Mouse (Mus musculus): ENCODE measurements around the gene Ccdc62. TPM values are rescaled to one million over a fixed set of nuclear protein-coding genes. Genes with fewer than 3 reads are reported as not detected.

Ccdc62 gene
- polyA plus RNA-seq, 1 experiment from 2014 or later, result 4.1 TPM

DNA sequence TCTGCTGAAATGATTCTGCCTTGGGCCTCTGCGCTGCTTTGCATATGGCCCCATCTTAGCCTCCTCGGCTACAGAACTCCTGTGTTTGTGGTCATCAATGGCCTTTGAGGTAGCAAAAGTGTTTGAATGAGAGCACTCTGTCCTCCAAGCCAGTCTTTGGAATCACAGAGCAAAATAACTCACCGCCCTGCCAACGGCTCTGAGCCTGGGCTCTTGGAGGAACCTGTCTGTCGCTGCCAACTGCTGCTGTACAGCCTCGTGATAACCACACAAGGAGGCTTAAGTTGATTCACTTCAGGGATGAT, 50.7 kb downstream of the Ccdc62 start:
- no peak for ATAC-seq (ENCODE audit: low read depth)
- H3K4me2 ChIP-seq, result no peak overlapping the region
- no peaks in the 10 kb centered on the region for H3K36me3 ChIP-seq
- 73% methylated on average over 6 of the region's 6 CpGs for WGBS (ENCODE audit: insufficient replicate concordance)
- peaks cover 59% of the 10 kb centered on the region for H3K4me1 ChIP-seq (replicated peaks)
- no peaks in the 10 kb centered on the region for H3K9me3 ChIP-seq (replicated peaks)
- no peak overlapping the region for H3K27ac ChIP-seq
- H3K9ac ChIP-seq, result no peak overlapping the region
- no peak overlapping the region for H3K4me3 ChIP-seq (replicated peaks)
- DNase-seq, result no peak
- H3K27me3 ChIP-seq, result peaks cover 5% of the 10 kb centered on the region; the same call in 1 of the 2 replicates

DNA sequence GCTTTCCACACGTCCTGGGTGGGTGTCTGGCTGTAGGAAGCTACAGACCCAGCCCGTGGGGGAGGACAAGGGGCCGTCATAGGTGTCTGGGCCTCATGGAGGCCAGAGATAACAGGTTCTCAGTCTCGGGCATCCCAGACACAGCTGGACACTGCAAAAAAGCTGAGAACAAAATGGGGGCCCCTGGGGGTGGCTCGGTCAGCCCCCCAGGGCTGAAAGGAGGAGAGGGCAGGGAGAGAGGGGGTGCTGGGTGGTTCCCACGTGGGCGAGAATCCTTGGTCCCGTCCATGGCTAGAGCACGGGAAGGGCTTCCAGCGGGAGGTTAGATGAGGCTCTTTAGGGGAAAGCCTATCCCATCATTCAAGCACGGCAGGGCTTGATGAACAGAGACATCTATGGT, 52.4 kb downstream of the Ccdc62 start:
- Histone ChIP-seq H3K9me3 (replicated peaks) (no peaks in the 10 kb centered on the region), H3K27ac (no peak overlapping the region), H3K4me1 (replicated peaks) (peaks cover 62% of the 10 kb centered on the region), H3K27me3 (no peaks in the 10 kb centered on the region), H3K4me2 (no peak overlapping the region), H3K36me3 (no peaks in the 10 kb centered on the region), H3K4me3 (replicated peaks) (no peak overlapping the region), H3K9ac (no peak overlapping the region)
- no peak for ATAC-seq (ENCODE audit: low read depth)
- DNase-seq, result no peak
- WGBS (ENCODE audit: insufficient replicate concordance), result 54% methylated on average over 11 of the region's 11 CpGs

DNA sequence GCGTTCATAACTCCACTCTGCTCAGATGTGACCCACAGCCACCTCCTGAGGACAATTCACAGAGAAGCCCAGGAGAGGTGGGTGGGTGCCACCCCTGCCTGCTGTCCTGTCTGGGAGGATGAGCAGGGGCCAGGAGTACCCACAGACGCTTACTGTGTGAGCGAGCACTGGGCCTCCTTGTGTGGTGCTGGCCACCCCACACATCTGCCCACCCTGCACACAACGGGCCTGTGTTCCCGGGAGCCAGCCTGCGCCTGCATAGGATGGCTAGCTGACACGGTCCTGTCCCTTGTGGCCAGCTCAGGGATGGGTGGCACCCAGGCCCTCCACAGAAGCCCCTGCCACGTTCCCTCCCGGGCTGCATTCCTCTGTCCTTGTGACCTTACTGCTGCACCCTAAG, 55.0 kb downstream of the Ccdc62 start:
- H3K4me3 ChIP-seq (replicated peaks), result no peak overlapping the region
- H3K9ac ChIP-seq, result no peak overlapping the region
- no peak overlapping the region for H3K4me2 ChIP-seq
- H3K4me1 ChIP-seq (replicated peaks), result peaks cover 50% of the 10 kb centered on the region
- H3K27ac ChIP-seq, result no peak overlapping the region
- H3K27me3 ChIP-seq, result no peaks in the 10 kb centered on the region
- no peaks in the 10 kb centered on the region for H3K9me3 ChIP-seq (replicated peaks)
- H3K36me3 ChIP-seq, result peaks cover 12% of the 10 kb centered on the region; the same call in 1 of the 2 replicates
- DNase-seq (no peak), ATAC-seq (ENCODE audit: low read depth) (no peak)
- WGBS (ENCODE audit: insufficient replicate concordance), result 72% methylated on average over 9 of the region's 9 CpGs

DNA sequence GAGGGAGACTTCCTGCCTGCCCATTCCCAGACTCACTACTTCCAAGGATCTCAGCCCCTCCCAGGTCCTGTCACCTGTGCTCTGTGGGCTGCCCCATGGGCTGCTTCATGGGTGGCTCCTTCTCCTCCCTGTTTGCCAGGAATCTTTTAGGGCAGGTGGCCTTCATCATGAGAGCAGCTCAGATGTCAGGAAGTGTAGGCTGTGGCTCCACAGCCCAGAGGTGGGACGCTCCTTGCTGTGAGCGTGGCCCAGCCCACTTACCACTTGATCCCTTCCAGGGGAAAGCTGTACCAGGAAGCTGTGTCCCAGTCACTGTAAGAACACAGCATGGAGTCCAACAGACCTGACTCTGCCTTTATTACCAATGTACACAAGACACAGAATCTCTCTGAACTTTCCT, 56.4 kb downstream of the Ccdc62 start:
- H3K9ac ChIP-seq, result no peak overlapping the region
- 71% methylated on average over 2 of the region's 2 CpGs for WGBS (ENCODE audit: insufficient replicate concordance)
- no peak for DNase-seq
- H3K36me3 ChIP-seq, result peaks cover 16% of the 10 kb centered on the region; the same call in 1 of the 2 replicates
- H3K4me1 ChIP-seq (replicated peaks), result peaks cover 37% of the 10 kb centered on the region
- no peak overlapping the region for H3K4me3 ChIP-seq (replicated peaks)
- H3K27ac ChIP-seq, result no peak overlapping the region
- no peaks in the 10 kb centered on the region for H3K27me3 ChIP-seq
- no peak for ATAC-seq (ENCODE audit: low read depth)
- H3K9me3 ChIP-seq (replicated peaks), result no peaks in the 10 kb centered on the region
- H3K4me2 ChIP-seq, result no peak overlapping the region

- ATAC-seq (ENCODE audit: low read depth) (no peak), DNase-seq (no peak)
- Histone ChIP-seq H3K4me1 (replicated peaks) (peaks cover 37% of the 10 kb centered on the region), H3K4me2 (no peak overlapping the region), H3K4me3 (replicated peaks) (no peak overlapping the region), H3K27ac (no peak overlapping the region), H3K27me3 (no peaks in the 10 kb centered on the region), H3K9ac (no peak overlapping the region), H3K36me3 (peaks cover 21% of the 10 kb centered on the region; the same call in 1 of the 2 replicates), H3K9me3 (replicated peaks) (no peaks in the 10 kb centered on the region)
- WGBS (ENCODE audit: insufficient replicate concordance), result 69% methylated on average over 4 of the region's 4 CpGs
These were observed 57.0 kb downstream of the Ccdc62 start for GRCm38 (mm10) chr5:123987511-123987910.

DNA sequence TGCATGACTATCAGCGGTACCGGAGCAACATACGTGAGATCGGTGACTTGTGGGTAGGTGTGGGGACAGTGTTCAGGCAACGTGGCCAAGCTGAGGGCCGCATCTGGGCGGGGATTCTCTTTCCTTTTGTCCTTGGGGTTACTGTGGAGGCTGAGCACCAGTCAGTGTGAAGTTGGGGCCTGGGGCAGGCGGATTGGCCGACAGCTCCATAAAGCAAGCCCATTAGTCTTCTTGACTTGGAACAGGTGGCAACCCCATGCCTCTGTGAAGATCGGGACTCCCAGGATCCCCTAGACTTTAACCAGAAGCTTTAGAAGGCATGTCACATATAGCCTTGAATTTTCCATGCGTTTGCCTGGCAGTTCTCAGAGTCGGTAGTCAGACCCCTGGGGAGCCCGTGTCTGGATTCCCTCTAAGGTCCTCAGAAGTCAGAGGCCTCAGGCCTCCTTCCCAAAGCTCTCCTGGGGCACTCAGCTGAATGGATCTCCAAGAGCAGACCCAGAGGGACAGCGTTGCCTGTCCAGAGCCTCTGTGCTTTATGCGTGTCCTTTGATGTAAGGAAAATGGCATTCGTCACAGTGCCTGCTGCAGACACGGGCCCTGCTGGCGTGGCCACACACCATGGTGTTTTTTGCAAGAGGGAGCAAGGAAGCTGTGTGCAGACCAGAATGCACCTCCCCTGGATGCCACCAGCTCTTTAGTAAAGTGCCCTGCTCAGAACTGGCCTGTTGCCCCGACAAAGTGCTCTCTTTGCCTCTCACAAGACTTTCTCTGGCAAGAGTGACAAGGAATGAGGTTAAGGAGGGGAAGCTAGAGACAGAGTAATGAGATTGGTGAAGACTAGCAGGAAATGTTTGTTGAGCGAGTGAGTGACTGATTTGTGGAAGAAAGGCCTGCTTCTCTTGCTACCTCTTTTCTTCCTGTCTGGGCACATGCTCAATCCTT, 59.7 kb downstream of the Ccdc62 start:
- 78% methylated on average over 20 of the region's 20 CpGs for WGBS (ENCODE audit: insufficient replicate concordance)
- Histone ChIP-seq H3K27ac (no peak overlapping the region), H3K4me1 (replicated peaks) (peaks cover 32% of the 10 kb centered on the region), H3K4me3 (replicated peaks) (no peak overlapping the region), H3K9me3 (replicated peaks) (no peaks in the 10 kb centered on the region), H3K27me3 (no peaks in the 10 kb centered on the region), H3K9ac (no peak overlapping the region), H3K4me2 (no peak overlapping the region), H3K36me3 (peaks cover 22% of the 10 kb centered on the region; the same call in 1 of the 2 replicates)
- DNase-seq, result no peak
- no peak for ATAC-seq (ENCODE audit: low read depth)

DNA sequence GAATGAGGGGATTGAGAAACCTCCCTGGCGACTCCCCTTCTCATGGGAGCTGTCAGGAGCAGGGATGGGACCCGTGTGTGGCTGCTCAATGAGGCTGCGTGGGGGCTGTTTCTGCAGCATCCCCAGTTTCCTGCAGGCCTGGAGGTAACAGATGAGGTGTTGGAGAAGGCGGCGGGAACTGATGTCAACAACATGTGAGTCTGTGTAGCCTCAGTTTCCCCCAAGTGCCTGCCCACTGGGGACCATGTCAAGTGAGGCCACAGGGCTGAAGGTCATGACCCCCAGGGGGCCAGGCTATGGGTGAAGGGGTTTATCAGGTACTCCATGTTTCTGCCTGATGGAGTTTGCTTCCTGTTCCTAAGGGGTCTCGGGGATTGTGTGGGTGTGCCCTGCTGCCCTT, 60.8 kb downstream of the Ccdc62 start:
- Histone ChIP-seq H3K4me3 (replicated peaks) (no peak overlapping the region), H3K9ac (no peak overlapping the region), H3K27me3 (no peaks in the 10 kb centered on the region), H3K36me3 (peaks cover 28% of the 10 kb centered on the region; the same call in 1 of the 2 replicates), H3K9me3 (replicated peaks) (no peaks in the 10 kb centered on the region), H3K27ac (no peak overlapping the region), H3K4me2 (no peak overlapping the region), H3K4me1 (replicated peaks) (peaks cover 35% of the 10 kb centered on the region)
- DNase-seq (no peak), ATAC-seq (ENCODE audit: low read depth) (no peak)
- 67% methylated on average over 6 of the region's 6 CpGs for WGBS (ENCODE audit: insufficient replicate concordance)

GRCm38 (mm10) chr5:123992193-123992637, 61.7 kb downstream of the Ccdc62 start:
- H3K4me3 ChIP-seq (replicated peaks), result no peak overlapping the region
- no peaks in the 10 kb centered on the region for H3K9me3 ChIP-seq (replicated peaks)
- no peak overlapping the region for H3K4me2 ChIP-seq
- H3K4me1 ChIP-seq (replicated peaks), result peaks cover 28% of the 10 kb centered on the region
- no peak overlapping the region for H3K9ac ChIP-seq
- peaks cover 36% of the 10 kb centered on the region for H3K36me3 ChIP-seq
- no peaks in the 10 kb centered on the region for H3K27me3 ChIP-seq
- H3K27ac ChIP-seq, result no peak overlapping the region
- 67% methylated on average over 10 of the region's 10 CpGs for WGBS (ENCODE audit: insufficient replicate concordance)
- no peak for DNase-seq
- ATAC-seq (ENCODE audit: low read depth), result no peak

- Histone ChIP-seq H3K27ac (no peak overlapping the region), H3K9me3 (replicated peaks) (no peaks in the 10 kb centered on the region), H3K4me1 (replicated peaks) (peaks cover 27% of the 10 kb centered on the region), H3K4me3 (replicated peaks) (no peak overlapping the region), H3K4me2 (no peak overlapping the region), H3K9ac (no peak overlapping the region), H3K36me3 (peaks cover 42% of the 10 kb centered on the region), H3K27me3 (no peaks in the 10 kb centered on the region)
- ATAC-seq (ENCODE audit: low read depth) (no peak), DNase-seq (peak; percentile 54)
- 28% methylated on average over 5 of the region's 5 CpGs for WGBS (ENCODE audit: insufficient replicate concordance)
These were observed 62.3 kb downstream of the Ccdc62 start for GRCm38 (mm10) chr5:123992794-123993193.

DNA sequence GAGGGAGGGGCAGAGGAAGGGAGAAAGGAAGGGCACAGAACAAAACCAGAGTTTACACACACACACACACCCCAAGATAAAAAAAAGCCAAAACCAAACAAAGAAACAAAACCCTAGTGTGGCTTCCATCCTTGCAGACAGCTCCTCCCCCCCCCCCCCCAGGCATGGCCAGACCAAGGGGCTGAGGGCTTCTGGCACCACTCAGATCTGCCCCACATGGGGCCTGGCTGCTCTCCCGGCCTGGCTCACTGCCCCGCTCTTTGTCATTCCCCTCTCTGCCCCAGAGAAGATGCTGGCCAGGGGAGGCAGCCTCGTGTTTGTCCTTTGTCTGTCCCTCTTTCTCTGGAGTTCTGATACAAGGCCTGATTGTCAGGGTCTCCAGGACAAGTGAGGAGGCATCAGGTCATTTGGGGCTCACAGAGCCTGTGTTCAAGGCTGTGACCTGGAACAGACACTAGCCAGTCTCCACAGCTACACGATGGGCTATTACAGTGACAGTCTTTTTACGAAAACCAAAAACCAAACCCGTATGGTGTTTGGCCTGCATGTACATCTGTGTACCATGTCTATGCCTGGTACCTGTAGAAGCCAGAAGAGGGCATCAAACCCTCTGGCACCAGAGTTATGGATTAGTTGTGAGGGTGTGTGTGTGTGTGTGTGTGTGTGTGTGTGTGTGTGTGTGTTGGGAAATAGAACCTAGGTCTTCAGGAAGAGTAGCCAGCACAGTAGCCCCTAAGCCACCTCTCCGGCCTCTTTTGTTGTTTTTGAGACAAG, 63.0 kb downstream of the Ccdc62 start:
- Histone ChIP-seq H3K27me3 (no peaks in the 10 kb centered on the region), H3K4me2 (no peak overlapping the region), H3K9me3 (replicated peaks) (no peaks in the 10 kb centered on the region), H3K36me3 (peaks cover 43% of the 10 kb centered on the region), H3K4me3 (replicated peaks) (no peak overlapping the region), H3K4me1 (replicated peaks) (peaks cover 28% of the 10 kb centered on the region), H3K27ac (no peak overlapping the region), H3K9ac (no peak overlapping the region)
- DNase-seq (no peak), ATAC-seq (ENCODE audit: low read depth) (no peak)
- WGBS (ENCODE audit: insufficient replicate concordance), result 74% methylated on average over 7 of the region's 7 CpGs

DNA sequence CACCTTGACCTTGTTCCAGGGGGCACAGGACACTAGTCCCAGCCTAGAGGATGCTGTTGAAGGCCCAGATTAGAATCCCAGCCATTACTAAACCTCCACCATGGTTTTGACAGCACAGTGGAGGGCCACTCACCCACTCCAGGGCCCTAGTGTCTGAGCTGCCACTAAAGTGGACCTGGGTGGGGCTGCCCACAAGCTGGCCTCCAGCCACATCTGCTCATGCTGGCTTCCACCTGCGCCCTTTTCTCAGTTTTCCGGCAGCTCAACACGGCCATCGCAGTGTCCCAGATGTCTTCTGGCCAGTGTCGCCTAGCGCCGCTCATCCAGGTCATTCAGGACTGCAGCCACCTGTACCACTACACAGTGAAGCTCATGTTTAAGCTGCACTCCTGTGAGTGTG, 64.0 kb downstream of the Ccdc62 start:
- H3K4me3 ChIP-seq (replicated peaks), result no peak overlapping the region
- DNase-seq (no peak), ATAC-seq (ENCODE audit: low read depth) (no peak)
- H3K9me3 ChIP-seq (replicated peaks), result no peaks in the 10 kb centered on the region
- H3K9ac ChIP-seq, result no peak overlapping the region
- H3K27me3 ChIP-seq, result no peaks in the 10 kb centered on the region
- 89% methylated on average over 7 of the region's 7 CpGs for WGBS (ENCODE audit: insufficient replicate concordance)
- H3K27ac ChIP-seq, result no peak overlapping the region
- H3K4me2 ChIP-seq, result no peak overlapping the region
- peaks cover 44% of the 10 kb centered on the region for H3K36me3 ChIP-seq
- peaks cover 34% of the 10 kb centered on the region for H3K4me1 ChIP-seq (replicated peaks)
